Mouse (Mus musculus): ENCODE measurements around the gene Coa7. TPM values are rescaled to one million over a fixed set of nuclear protein-coding genes. Genes with fewer than 3 reads are reported as not detected.
"Not testable (repeated sequence)": the region's sequence is repeated elsewhere in the genome, so short reads cannot be mapped to it uniquely, and the experiment has no call there.

The Coa7 gene
- polyA plus RNA-seq, 1 experiment from 2014 or later: 44.2 TPM

DNA sequence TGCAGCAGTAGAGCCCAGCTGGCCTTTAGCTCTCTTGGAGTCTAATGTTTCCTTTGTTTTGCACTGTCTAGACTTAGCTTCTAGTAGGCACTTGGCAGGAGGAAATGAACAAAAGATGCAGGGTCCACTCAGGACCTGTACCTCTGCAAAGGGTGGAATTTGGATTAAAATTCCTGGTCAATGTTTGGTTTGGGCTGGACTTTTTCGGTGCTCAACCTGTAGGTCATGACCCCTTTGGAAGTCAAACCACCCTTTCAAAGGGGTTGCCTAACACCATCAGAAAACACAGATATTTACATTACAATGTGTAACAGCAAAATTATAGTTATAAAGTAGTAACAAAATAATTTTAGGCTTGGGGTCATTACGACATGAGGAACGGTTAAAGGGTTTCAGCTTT lies 21.1 kb downstream of the Coa7 start:
- no peaks in the 10 kb centered on the region for H3K36me3 ChIP-seq (ENCODE audit: control insufficient read depth, insufficient read depth, low read length)
- H3K9ac ChIP-seq (ENCODE audit: low read depth, low read length): no peak overlapping the region
- ATAC-seq (replicated peaks; ENCODE audit: low FRiP score): no peak
- H3K27ac ChIP-seq (ENCODE audit: low read depth, low read length): peak overlapping the region; percentile 55
- H3K4me1 ChIP-seq (replicated peaks; ENCODE audit: control insufficient read depth, insufficient read depth, low read length): peaks cover 36% of the 10 kb centered on the region
- DNase-seq (ENCODE audit: low spot score): no peak
- H3K4me2 ChIP-seq: no peak overlapping the region
- 68% methylated on average over 3 of the region's 3 CpGs for WGBS
- no peaks in the 10 kb centered on the region for H3K27me3 ChIP-seq (replicated peaks; ENCODE audit: control insufficient read depth, insufficient read depth, low read length)
- no peak overlapping the region for H3K4me3 ChIP-seq (ENCODE audit: low read depth, low read length)
- H3K9me3 ChIP-seq (ENCODE audit: control insufficient read depth, low read length): no peaks in the 10 kb centered on the region

DNA sequence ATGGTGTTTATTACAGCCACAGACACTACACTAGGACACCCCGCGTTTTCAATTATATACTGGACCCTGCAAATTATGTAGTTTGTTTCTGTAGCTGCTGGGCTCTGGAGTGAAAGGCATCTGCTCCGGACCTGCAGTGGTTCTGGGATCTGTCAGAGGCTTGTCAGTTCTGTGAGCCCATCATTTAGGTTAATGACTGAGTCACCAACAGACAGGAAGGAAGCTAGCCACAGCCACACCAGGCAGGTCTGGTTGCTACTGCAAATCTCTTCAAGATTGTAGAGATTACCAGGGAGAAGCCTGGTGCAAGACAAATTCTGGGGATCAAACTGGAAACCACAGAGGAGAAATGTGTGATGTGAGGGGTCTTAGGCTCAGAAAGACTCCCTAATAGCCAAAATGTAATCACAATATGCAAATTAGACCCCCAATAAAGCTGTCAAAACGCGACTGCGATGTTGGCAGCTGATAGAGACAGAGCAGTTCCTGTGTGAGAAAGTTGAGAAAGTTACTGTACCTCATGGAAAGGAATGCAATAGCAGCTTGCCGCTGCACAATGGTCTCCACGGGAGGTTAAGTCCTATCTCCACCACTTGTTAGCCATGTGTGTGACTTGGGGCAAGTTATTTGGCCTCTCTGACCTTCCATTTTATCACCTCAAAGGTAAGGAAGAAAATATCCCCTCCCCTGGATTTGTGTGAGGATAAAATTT lies 22.1 kb downstream of the Coa7 start:
- Histone ChIP-seq H3K4me3 (ENCODE audit: low read depth, low read length) (no peak overlapping the region), H3K27ac (ENCODE audit: low read depth, low read length) (peak overlapping the region; percentile 50), H3K4me2 (no peak overlapping the region), H3K27me3 (replicated peaks; ENCODE audit: control insufficient read depth, insufficient read depth, low read length) (no peaks in the 10 kb centered on the region), H3K9me3 (ENCODE audit: control insufficient read depth, low read length) (no peaks in the 10 kb centered on the region), H3K36me3 (ENCODE audit: control insufficient read depth, insufficient read depth, low read length) (no peaks in the 10 kb centered on the region), H3K9ac (ENCODE audit: low read depth, low read length) (no peak overlapping the region), H3K4me1 (replicated peaks; ENCODE audit: control insufficient read depth, insufficient read depth, low read length) (peaks cover 36% of the 10 kb centered on the region)
- ATAC-seq (replicated peaks; ENCODE audit: low FRiP score) (no peak), DNase-seq (ENCODE audit: low spot score) (no peak)
- 16% methylated on average over 8 of the region's 8 CpGs for WGBS

DNA sequence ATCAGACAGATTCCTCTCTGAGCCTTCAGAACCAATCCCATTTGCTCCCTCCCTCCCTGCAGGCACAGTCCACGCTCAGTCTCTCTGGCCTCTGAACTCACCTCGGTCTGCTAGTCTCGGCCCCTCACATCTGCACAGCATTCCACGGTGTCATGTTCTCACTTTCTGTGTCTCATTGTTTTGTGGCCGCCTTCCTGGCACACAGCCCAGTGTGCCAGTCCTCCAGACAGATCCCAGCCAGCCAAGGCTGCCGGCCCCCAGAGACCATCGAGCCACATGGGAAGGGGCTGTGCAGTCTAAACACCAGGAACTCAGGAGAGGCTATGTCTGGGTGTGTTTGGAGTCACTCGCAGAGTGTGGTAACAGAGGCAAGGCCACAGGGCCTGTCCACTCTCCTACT lies 22.9 kb downstream of the Coa7 start:
- no peaks in the 10 kb centered on the region for H3K27me3 ChIP-seq (replicated peaks; ENCODE audit: control insufficient read depth, insufficient read depth, low read length)
- 25% methylated on average over 8 of the region's 8 CpGs for WGBS
- no peaks in the 10 kb centered on the region for H3K9me3 ChIP-seq (ENCODE audit: control insufficient read depth, low read length)
- H3K4me3 ChIP-seq (ENCODE audit: low read depth, low read length): no peak overlapping the region
- H3K9ac ChIP-seq (ENCODE audit: low read depth, low read length): no peak overlapping the region
- no peak for DNase-seq (ENCODE audit: low spot score)
- ATAC-seq (replicated peaks; ENCODE audit: low FRiP score): peak; percentile 33
- peak overlapping the region; percentile 36 for H3K27ac ChIP-seq (ENCODE audit: low read depth, low read length)
- H3K4me2 ChIP-seq: no peak overlapping the region
- no peaks in the 10 kb centered on the region for H3K36me3 ChIP-seq (ENCODE audit: control insufficient read depth, insufficient read depth, low read length)
- H3K4me1 ChIP-seq (replicated peaks; ENCODE audit: control insufficient read depth, insufficient read depth, low read length): peaks cover 36% of the 10 kb centered on the region

DNA sequence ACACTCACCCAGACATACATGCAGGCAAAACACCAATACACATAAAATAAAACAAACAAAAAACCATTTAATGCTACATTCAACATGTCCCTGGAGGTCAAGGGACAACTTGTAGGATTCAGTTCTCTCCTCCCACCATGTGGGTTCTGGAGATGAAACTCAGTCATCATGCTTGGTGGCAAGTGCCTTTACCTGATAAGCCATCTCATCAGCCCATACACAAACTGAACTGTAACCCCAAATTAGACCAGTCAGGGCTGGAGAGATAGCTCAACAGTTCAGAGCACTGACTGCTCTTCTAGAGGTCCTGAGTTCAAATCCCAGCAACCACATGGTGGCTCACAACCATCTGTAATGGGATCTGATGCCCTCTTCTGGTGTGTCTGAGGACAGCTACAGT lies 25.7 kb downstream of the Coa7 start:
- H3K4me2 ChIP-seq; DNase-seq (ENCODE audit: low spot score); H3K36me3 ChIP-seq (ENCODE audit: control insufficient read depth, insufficient read depth, low read length); H3K27ac ChIP-seq (ENCODE audit: low read depth, low read length); H3K4me3 ChIP-seq (ENCODE audit: low read depth, low read length); H3K9ac ChIP-seq (ENCODE audit: low read depth, low read length); H3K9me3 ChIP-seq (ENCODE audit: control insufficient read depth, low read length); H3K27me3 ChIP-seq (replicated peaks; ENCODE audit: control insufficient read depth, insufficient read depth, low read length): not testable (repeated sequence)
- ATAC-seq (replicated peaks; ENCODE audit: low FRiP score): peak; percentile 73
- peaks cover 38% of the 10 kb centered on the region for H3K4me1 ChIP-seq (replicated peaks; ENCODE audit: control insufficient read depth, insufficient read depth, low read length)

DNA sequence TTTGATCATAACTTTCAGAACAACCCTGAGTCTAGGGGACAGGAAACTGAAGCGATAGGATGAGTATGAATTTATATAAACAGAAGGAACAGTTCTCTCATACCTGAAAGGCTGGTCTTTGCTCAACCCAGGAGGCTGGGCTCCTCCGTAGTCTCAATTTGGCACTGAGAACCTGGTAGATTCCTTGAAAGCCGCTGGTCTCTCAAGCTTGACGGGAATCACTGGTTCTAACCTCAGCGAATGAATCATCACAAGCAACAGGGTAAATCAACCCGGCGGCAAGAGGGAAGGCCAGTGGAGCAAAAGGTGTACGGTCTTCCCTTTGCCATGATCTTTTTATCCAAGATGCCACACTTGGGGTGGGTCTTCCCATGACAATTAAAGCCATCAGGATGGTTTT lies 29.5 kb downstream of the Coa7 start:
- Histone ChIP-seq H3K27ac (ENCODE audit: low read depth, low read length) (no peak overlapping the region), H3K4me1 (replicated peaks; ENCODE audit: control insufficient read depth, insufficient read depth, low read length) (peaks cover 25% of the 10 kb centered on the region), H3K9me3 (ENCODE audit: control insufficient read depth, low read length) (no peaks in the 10 kb centered on the region), H3K9ac (ENCODE audit: low read depth, low read length) (no peak overlapping the region), H3K4me3 (ENCODE audit: low read depth, low read length) (no peak overlapping the region), H3K4me2 (no peak overlapping the region), H3K27me3 (replicated peaks; ENCODE audit: control insufficient read depth, insufficient read depth, low read length) (peaks cover 3% of the 10 kb centered on the region), H3K36me3 (ENCODE audit: control insufficient read depth, insufficient read depth, low read length) (no peaks in the 10 kb centered on the region)
- DNase-seq (ENCODE audit: low spot score) (no peak), ATAC-seq (replicated peaks; ENCODE audit: low FRiP score) (no peak)
- WGBS: 85% methylated on average over 8 of the region's 8 CpGs

DNA sequence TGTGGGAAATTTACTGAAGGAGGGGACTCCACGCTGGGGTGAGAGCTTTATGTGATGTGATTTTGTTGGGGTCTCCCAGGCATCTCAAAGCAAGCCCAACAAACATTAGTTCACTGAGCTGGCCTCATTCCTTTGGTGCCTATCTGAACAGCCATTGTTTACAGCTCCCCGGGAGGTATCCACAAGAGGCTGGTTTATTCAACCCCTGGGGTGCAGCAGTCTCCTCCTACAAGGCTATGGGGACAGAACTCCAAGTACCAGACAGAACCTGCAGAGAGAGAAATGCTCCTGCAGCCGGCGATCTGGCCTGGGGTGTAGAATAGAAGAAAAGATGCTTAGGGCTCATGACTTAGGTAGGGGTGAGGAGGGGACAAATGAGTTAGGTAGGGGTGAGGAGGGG lies 30.6 kb downstream of the Coa7 start:
- peaks cover 26% of the 10 kb centered on the region for H3K4me1 ChIP-seq (replicated peaks; ENCODE audit: control insufficient read depth, insufficient read depth, low read length)
- H3K9ac ChIP-seq (ENCODE audit: low read depth, low read length): no peak overlapping the region
- H3K27ac ChIP-seq (ENCODE audit: low read depth, low read length): no peak overlapping the region
- H3K4me2 ChIP-seq: no peak overlapping the region
- no peaks in the 10 kb centered on the region for H3K36me3 ChIP-seq (ENCODE audit: control insufficient read depth, insufficient read depth, low read length)
- no peak for ATAC-seq (replicated peaks; ENCODE audit: low FRiP score)
- H3K27me3 ChIP-seq (replicated peaks; ENCODE audit: control insufficient read depth, insufficient read depth, low read length): peaks cover 3% of the 10 kb centered on the region
- 44% methylated on average over 4 of the region's 4 CpGs for WGBS
- no peak overlapping the region for H3K4me3 ChIP-seq (ENCODE audit: low read depth, low read length)
- no peaks in the 10 kb centered on the region for H3K9me3 ChIP-seq (ENCODE audit: control insufficient read depth, low read length)
- DNase-seq (ENCODE audit: low spot score): no peak

DNA sequence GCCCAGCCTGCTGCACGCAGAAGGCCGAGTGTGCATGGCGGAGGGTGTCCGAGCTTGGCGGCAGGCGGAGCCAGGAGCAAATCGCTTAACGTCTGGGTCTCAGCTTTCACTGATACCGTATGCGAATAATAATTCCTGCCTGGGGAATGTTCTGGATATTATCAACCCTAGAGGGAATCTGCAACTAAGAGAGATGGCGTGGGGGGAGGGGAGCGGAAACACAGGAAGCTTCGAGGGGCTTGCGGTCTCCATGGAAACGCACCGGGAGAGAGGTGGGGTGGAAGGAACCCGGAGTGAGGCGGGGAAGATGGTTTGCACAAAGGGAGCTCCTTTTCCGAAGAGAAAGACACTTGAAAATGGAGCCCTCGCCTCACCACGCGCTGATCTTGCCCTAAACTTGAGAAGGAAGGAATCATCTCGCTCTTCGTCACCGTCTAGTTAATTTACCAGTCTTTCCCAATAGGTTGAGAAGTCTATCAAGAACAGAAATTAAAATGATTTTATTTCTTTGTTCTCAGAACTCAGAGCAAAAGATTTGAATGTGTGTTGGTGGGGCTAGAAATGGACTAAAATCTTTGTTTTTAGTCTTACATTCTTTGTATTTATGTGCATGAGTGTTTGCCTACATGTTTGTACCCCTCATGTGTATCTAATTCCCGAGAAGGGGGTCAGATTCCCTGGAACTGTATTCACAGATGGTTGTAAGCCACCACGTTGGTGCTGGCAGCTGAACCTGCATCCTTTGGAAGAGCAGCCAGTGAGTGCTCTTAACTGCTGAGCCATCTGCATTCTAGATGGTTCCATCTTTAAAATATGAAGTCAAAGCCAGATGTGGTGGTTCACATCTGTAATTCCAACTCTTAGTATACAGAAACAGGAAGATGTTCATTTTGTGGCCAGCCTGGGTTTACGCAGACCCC lies 32.5 kb downstream of the Coa7 start:
- Histone ChIP-seq H3K36me3 (ENCODE audit: control insufficient read depth, insufficient read depth, low read length) (no peaks in the 10 kb centered on the region), H3K27ac (ENCODE audit: low read depth, low read length) (peak overlapping the region; percentile 63), H3K9ac (ENCODE audit: low read depth, low read length) (no peak overlapping the region), H3K9me3 (ENCODE audit: control insufficient read depth, low read length) (no peaks in the 10 kb centered on the region), H3K4me1 (replicated peaks; ENCODE audit: control insufficient read depth, insufficient read depth, low read length) (peaks cover 31% of the 10 kb centered on the region), H3K4me3 (ENCODE audit: low read depth, low read length) (peak overlapping the region; percentile 29), H3K27me3 (replicated peaks; ENCODE audit: control insufficient read depth, insufficient read depth, low read length) (peaks cover 3% of the 10 kb centered on the region), H3K4me2 (peak overlapping the region; percentile 61)
- DNase-seq (ENCODE audit: low spot score) (peak; percentile 77), ATAC-seq (replicated peaks; ENCODE audit: low FRiP score) (0 out of 2 replicates have a peak, but pooled peaks have one; percentile 23)
- WGBS: 10% methylated on average over 28 of the region's 28 CpGs

DNA sequence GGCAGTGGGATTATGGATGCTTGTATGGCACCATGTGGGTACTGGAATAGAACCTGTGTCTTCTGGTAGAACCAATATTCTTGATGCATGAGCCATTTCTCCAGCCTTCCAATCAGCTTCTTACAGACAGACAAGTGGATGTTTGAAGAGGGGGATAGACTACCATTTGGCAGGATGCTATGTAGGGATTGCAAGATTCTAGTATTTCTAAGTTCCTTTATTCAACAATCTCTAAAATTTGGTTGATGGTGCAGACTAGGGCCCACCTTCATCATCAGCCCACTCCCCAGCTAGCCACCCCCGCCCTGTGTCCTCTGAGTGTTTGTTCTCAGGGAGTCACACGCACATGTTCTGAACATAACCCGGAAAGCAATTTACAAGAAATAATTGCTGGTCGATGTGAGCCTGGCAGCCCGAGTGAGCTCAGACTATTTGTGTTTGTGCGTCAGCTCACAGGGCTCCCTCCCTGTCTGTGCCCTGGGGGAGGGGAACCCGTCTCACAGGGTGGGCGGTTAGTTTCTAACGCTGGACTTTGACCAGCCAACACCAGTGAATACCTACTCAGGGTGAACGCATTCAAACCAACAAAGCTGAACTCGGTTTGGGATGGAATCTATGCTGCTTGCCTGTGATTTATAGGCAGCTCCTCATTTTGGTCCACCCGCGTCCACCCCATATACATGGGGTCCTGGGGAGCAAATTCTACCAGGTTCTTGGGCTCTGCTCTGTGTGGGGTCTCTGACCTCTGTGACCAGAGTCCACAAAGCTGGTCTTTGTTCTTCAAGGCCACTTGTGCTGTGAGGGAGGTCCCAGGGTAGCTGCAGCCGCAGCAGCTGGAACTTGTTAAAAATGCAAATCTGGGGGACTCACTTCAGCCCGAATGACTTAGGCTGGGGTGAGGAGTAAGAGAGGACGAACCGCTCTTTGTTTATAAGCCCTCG lies 34.7 kb downstream of the Coa7 start:
- H3K4me2 ChIP-seq: peak overlapping the region; percentile 34; the same call in 1 of the 2 replicates
- 23% methylated on average over 18 of the region's 18 CpGs for WGBS
- H3K9ac ChIP-seq (ENCODE audit: low read depth, low read length): no peak overlapping the region; the same call in 1 of the 2 replicates
- H3K27ac ChIP-seq (ENCODE audit: low read depth, low read length): peak overlapping the region; percentile 81
- H3K27me3 ChIP-seq (replicated peaks; ENCODE audit: control insufficient read depth, insufficient read depth, low read length): peaks cover 3% of the 10 kb centered on the region
- DNase-seq (ENCODE audit: low spot score): peak; percentile 50
- no peaks in the 10 kb centered on the region for H3K9me3 ChIP-seq (ENCODE audit: control insufficient read depth, low read length)
- H3K4me1 ChIP-seq (replicated peaks; ENCODE audit: control insufficient read depth, insufficient read depth, low read length): peaks cover 25% of the 10 kb centered on the region
- H3K36me3 ChIP-seq (ENCODE audit: control insufficient read depth, insufficient read depth, low read length): no peaks in the 10 kb centered on the region
- no peak overlapping the region for H3K4me3 ChIP-seq (ENCODE audit: low read depth, low read length)
- ATAC-seq (replicated peaks; ENCODE audit: low FRiP score): peak; percentile 76

Data from liver, embryonic 11.5 days (tissue).